Mouse (Mus musculus): Measurements from ENCODE around the gene Pir.

Pir gene

DNA sequence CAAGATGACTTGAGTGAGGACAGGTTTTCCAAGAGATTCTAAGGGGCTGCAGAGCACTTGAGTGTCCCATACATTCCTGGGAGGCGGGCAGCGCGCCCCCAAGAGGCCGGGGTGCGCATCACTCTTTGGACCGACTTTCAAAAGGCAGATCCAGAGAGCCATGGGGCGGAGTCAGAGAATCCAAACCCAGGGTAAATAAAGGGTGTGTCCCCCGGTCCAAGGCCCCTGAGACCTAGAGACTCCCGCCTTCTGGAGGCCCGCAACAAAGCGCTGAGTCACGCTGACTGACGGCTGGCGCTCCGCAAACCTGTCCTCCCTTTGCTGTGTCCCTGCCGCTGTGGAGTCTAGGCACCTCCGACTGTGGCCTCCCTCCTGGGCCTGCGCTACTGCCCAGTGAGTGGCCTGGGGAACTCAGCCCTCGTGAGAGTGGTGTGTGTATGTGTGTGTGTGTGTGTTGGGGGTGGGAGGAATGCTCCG, at the start of gene Pir:
Pir (plus strand) TSS at position 87 of the 477 bp plus-strand sequence.
- peak; percentile 5 for DNase-seq (ENCODE audit: low read depth, low spot score)
- Histone ChIP-seq H3K27me3 (ENCODE audit: control insufficient read depth, insufficient read depth, low read length, poor library complexity, severe bottlenecking) (no peaks in the 10 kb centered on the region), H3K36me3 (ENCODE audit: control insufficient read depth, insufficient read depth, low read length, poor library complexity, severe bottlenecking) (no peaks in the 10 kb centered on the region)

DNA sequence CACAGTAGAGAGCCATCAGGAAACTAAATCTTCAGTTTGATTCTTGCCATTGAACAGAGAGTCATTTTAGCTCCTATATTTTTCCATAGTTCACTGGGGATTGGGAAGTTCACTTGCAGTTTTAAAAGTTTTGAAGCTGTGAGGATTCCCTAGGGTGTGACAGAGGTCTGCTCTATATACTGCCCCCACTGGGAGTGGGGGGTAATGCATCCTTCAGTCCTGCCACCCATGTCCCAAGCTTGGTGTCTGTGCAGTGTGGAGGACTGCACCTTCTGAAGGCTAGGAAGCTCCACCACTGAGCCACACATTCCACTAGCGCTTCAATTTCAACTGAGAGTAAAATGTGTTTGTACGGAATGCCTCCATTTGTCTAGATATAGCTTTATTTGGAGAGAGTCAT, 47.2 kb upstream of the Pir start:
- Histone ChIP-seq H3K27me3 (ENCODE audit: control insufficient read depth, insufficient read depth, low read length, poor library complexity, severe bottlenecking) (no peaks in the 10 kb centered on the region), H3K36me3 (ENCODE audit: control insufficient read depth, insufficient read depth, low read length, poor library complexity, severe bottlenecking) (no peaks in the 10 kb centered on the region)
- DNase-seq (ENCODE audit: low read depth, low spot score): peak; percentile 57

DNA sequence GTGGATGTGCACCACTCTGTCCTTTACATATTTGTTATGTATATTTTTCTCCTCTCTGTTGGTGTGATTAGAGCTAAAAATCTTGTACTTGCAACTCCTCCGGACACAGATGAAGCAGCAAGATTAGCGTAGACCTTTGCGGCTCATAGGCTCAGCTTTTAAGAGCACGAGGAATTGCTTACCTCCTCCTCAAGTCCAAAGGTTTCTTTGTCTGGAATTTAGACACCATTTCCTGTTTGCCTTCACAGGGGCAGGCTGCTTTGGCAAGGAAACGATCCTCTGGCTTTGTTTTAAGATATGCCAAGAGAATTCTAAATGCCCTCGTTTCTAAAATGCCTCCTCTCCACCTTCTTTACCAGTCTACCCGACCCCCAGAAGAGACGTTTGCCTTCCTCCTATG, 35.8 kb upstream of the Pir start:
- Histone ChIP-seq H3K27me3 (ENCODE audit: control insufficient read depth, insufficient read depth, low read length, poor library complexity, severe bottlenecking) (no peaks in the 10 kb centered on the region), H3K36me3 (ENCODE audit: control insufficient read depth, insufficient read depth, low read length, poor library complexity, severe bottlenecking) (no peaks in the 10 kb centered on the region)
- no peak for DNase-seq (ENCODE audit: low read depth, low spot score)

DNA sequence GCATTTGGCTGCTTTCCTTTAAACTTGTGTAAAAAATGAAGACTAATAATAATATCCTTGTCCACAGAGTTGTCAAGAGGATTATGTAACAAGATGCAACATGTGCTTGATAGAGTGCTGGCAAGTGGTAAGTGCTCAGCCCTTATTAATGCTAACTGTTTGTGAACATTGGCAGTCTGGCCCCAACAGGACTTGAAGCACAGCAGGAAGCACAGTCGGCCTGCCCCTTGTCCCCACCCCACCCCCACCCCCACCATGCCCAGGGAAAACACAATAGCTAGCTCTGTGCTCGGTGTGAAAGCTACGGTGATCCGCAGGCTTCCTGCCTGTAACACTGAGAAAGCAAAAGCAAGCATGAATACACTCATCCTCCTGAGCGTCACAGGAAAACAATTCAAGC, 23.5 kb upstream of the Pir start:
- no peaks in the 10 kb centered on the region for H3K36me3 ChIP-seq (ENCODE audit: control insufficient read depth, insufficient read depth, low read length, poor library complexity, severe bottlenecking)
- no peak for DNase-seq (ENCODE audit: low read depth, low spot score)
- H3K27me3 ChIP-seq (ENCODE audit: control insufficient read depth, insufficient read depth, low read length, poor library complexity, severe bottlenecking): no peaks in the 10 kb centered on the region

DNA sequence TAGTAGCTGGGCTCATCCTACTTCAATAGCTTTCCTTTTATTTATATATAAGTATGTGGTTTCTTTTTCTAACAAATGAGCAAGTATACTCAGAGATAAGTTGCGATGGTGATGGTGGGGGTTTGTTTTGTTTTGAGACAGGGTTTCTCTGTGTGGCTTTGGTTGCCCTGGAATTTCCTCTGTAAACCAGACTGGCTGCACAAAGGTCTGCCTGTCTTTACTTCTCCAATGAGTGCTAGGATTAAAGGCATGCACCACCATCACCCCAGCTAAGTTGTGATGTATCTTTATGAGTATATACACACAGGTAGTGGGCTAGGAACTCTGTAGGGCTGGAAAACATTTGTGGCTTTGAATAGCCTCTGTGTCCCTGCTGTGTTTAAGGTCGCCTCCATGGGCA, 22.4 kb upstream of the Pir start:
- no peaks in the 10 kb centered on the region for H3K36me3 ChIP-seq (ENCODE audit: control insufficient read depth, insufficient read depth, low read length, poor library complexity, severe bottlenecking)
- H3K27me3 ChIP-seq (ENCODE audit: control insufficient read depth, insufficient read depth, low read length, poor library complexity, severe bottlenecking): no peaks in the 10 kb centered on the region
- DNase-seq (ENCODE audit: low read depth, low spot score): no peak

DNA sequence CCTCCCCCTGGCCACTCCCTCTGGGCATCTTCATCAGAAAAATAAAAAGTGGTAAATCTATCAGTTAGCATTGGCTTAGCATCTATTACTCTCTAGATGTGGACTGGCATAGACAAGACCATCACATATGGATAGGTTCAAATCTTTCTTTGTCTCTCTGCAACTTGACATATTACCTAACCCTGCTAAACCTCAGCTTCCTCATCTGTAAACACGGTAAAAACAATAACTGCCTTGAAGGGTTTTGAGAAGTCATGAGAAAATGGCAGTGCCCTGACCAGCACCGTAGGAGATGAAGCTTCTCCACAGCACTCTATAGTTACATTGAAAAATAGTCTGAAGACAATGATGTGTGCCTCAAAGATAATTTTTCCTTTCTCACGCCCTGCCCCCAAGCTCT, 12.6 kb upstream of the Pir start:
- H3K27me3 ChIP-seq (ENCODE audit: control insufficient read depth, insufficient read depth, low read length, poor library complexity, severe bottlenecking): no peaks in the 10 kb centered on the region
- no peak for DNase-seq (ENCODE audit: low read depth, low spot score)
- no peaks in the 10 kb centered on the region for H3K36me3 ChIP-seq (ENCODE audit: control insufficient read depth, insufficient read depth, low read length, poor library complexity, severe bottlenecking)

DNA sequence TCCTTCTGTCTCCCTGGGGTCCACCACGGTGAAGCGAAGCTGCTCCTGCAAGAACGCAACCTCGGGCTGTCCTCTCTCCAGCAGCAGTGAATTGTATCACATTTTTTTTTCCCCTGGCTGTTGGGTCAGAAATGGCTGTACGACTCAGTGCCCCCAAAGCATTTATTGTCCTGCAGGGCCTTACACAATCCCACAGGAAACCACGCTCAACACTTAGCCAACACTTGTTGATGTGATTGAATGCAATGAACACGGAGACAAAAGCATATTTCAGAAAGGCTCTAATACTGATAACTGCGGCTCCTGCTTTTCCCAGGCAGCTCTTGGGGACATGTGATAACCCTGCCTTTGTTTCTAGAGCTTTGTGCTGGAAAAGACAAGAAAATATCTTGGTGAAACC, 11.1 kb upstream of the Pir start, which contains the start of gene Bmx:
Bmx (minus strand) TSS at position 137 of the 400 bp plus-strand sequence.
- H3K27me3 ChIP-seq (ENCODE audit: control insufficient read depth, insufficient read depth, low read length, poor library complexity, severe bottlenecking): no peaks in the 10 kb centered on the region
- no peak for DNase-seq (ENCODE audit: low read depth, low spot score)
- no peaks in the 10 kb centered on the region for H3K36me3 ChIP-seq (ENCODE audit: control insufficient read depth, insufficient read depth, low read length, poor library complexity, severe bottlenecking)

DNA sequence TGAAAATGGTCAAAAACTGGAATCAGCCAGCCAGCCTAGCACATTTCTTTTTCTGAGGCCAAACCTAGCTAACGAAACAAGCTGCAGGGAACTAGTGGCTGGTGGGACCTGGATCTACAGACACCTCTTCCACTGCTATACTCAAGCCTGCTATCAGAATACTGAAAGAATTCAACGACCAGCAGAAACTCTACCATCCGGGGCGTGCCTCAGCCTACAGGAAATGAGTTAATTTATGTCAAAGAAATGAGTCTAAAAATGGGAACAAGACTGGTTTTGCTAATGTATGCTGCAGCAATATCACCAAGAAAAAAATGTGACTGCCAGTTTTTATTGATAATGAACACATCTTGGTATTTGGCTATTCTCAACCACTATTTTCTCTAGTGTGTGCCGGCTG, 10.5 kb upstream of the Pir start:
- Histone ChIP-seq H3K27me3 (ENCODE audit: control insufficient read depth, insufficient read depth, low read length, poor library complexity, severe bottlenecking) (no peaks in the 10 kb centered on the region), H3K36me3 (ENCODE audit: control insufficient read depth, insufficient read depth, low read length, poor library complexity, severe bottlenecking) (no peaks in the 10 kb centered on the region)
- peak; percentile 18 for DNase-seq (ENCODE audit: low read depth, low spot score)

DNA sequence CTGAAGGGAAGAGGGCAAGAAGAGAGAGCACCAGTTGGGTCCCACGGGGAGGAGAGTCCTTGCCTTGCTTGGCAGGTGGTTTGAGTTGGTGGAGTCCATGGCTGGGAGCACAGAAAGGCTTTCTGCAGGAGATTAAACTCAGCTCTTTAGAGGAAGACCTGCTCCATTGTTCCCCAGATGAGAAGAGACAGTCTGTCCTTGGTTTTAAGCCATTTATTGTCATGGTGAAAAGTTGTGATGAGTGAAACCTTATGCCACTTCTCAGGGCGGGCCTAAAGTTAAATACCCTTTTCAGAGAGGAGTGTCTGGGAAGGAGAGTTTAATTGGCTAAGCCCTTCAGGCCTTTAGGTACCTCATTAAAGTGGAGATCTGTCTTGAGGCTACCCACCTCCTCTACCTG, 6.9 kb upstream of the Pir start:
- no peak for DNase-seq (ENCODE audit: low read depth, low spot score)
- Histone ChIP-seq H3K27me3 (ENCODE audit: control insufficient read depth, insufficient read depth, low read length, poor library complexity, severe bottlenecking) (no peaks in the 10 kb centered on the region), H3K36me3 (ENCODE audit: control insufficient read depth, insufficient read depth, low read length, poor library complexity, severe bottlenecking) (no peaks in the 10 kb centered on the region)

DNA sequence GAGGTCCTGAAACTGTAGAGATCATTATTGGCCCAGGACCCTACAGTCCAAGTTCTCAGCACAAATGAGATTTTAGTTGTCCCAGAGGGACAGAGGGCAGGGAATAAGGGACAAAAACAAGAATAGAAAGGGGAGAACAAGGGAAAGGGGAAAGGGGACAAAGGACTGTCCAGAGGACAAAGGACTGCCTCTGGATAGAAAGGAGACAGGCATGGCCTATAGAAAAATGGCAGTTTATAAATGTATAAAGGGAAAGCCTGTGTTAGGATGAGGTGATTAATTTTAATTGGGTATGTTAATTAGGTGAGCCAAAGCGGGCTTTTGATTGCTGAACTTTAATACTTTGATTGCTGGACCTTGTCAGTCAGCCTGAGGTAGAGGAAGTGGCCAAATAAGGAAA, 4.3 kb upstream of the Pir start:
- Histone ChIP-seq H3K36me3 (ENCODE audit: control insufficient read depth, insufficient read depth, low read length, poor library complexity, severe bottlenecking) (no peaks in the 10 kb centered on the region), H3K27me3 (ENCODE audit: control insufficient read depth, insufficient read depth, low read length, poor library complexity, severe bottlenecking) (no peaks in the 10 kb centered on the region)
- peak; percentile 25 for DNase-seq (ENCODE audit: low read depth, low spot score)

DNA sequence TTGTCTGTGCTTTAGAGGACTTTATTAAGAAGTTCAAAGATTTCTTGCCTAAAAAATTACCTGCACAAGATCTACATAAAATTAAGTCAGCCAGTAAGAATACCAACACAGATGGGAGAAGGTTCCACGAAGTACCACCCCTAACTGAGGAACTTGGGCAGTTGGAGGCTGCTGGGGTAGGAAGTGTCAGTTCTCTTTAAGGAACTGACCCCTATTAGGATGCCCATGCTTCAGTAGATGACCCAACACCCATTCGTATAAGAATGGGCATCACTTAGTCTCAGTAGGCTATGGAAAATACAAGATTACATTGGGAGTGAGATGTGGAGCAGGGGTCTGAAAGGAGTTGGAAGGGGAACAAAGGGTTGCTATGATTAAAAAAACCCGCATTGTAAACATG, 1.4 kb downstream of the Pir start:
- no peaks in the 10 kb centered on the region for H3K36me3 ChIP-seq (ENCODE audit: control insufficient read depth, insufficient read depth, low read length, poor library complexity, severe bottlenecking)
- H3K27me3 ChIP-seq (ENCODE audit: control insufficient read depth, insufficient read depth, low read length, poor library complexity, severe bottlenecking): no peaks in the 10 kb centered on the region
- DNase-seq (ENCODE audit: low read depth, low spot score): no peak

DNA sequence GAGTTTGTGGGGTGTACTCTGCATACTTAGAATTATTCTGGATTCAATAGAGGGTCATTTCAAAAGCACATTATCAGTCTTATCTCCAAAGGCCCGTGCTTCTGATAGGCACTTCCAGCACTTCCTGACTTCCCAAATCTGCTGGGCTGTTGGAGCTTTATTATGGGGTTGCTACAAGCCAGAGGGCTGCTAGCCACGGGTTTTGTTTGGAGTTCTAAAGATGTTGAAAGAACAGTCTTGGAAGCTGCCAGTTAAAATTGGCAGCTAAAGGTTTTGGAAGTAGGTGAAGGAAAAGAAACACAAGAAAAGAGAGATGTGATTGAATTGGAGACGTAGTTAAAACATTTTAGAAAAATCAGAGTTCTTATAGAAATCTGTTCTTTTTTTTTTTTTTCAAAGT, 6.4 kb downstream of the Pir start:
- Histone ChIP-seq H3K36me3 (ENCODE audit: control insufficient read depth, insufficient read depth, low read length, poor library complexity, severe bottlenecking) (no peaks in the 10 kb centered on the region), H3K27me3 (ENCODE audit: control insufficient read depth, insufficient read depth, low read length, poor library complexity, severe bottlenecking) (no peaks in the 10 kb centered on the region)
- DNase-seq (ENCODE audit: low read depth, low spot score): no peak

DNA sequence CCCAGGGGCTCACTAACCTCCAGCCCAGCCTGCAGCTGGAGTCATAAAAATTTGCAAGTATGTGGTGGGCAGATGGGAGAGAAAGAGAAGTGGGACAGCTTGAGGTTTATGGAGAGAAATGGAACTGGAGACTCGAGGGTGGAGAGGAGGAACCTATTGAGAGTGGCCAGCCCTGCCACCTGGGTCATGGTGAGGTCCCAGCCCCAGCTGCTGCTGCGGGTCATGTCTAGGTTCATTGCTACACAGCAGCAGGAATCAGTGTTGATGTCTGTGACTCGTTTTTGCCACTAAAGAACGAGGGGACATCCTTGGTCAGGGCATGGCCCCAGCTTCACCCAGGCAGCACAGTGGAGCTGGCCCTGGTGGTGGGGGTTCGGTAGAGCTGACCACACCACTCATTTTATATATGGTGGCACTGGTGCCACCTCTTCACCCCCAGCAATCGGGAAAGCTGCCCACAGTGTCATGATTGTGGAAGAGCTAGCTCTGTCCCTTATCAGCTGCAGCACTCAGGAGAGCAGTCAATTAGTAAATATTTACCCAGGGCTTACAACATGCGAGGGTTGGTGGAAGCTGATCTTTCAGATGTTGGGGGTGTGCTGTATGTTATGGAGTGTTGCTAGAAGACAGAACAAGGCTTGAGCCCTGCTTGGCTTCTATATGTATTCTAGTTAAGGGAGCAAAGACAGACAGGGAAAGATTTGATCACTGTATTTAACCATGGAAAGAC, 11.9 kb downstream of the Pir start:
- no peaks in the 10 kb centered on the region for H3K27me3 ChIP-seq (ENCODE audit: control insufficient read depth, insufficient read depth, low read length, poor library complexity, severe bottlenecking)
- no peak for DNase-seq (ENCODE audit: low read depth, low spot score)
- no peaks in the 10 kb centered on the region for H3K36me3 ChIP-seq (ENCODE audit: control insufficient read depth, insufficient read depth, low read length, poor library complexity, severe bottlenecking)

DNA sequence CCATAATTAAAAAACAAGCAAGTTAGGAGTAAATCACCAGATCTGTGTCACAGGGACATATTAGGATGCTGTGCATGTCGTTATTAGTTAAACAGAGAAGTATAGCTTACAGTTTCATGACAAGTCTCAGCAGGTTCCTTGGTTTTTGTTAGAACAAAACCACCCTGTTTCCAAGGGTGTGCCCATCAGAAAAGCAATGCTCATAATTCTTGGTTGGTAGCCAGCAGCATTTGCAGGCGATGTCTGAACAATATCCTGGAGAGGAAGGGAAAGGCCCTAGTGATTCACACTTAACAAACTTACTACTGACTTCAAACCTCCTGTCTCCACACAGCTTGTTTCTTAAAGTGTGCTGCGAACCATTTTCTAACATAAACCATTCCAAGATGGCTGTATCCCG, 14.6 kb downstream of the Pir start:
- DNase-seq (ENCODE audit: low read depth, low spot score): no peak
- Histone ChIP-seq H3K36me3 (ENCODE audit: control insufficient read depth, insufficient read depth, low read length, poor library complexity, severe bottlenecking) (no peaks in the 10 kb centered on the region), H3K27me3 (ENCODE audit: control insufficient read depth, insufficient read depth, low read length, poor library complexity, severe bottlenecking) (no peaks in the 10 kb centered on the region)

DNA sequence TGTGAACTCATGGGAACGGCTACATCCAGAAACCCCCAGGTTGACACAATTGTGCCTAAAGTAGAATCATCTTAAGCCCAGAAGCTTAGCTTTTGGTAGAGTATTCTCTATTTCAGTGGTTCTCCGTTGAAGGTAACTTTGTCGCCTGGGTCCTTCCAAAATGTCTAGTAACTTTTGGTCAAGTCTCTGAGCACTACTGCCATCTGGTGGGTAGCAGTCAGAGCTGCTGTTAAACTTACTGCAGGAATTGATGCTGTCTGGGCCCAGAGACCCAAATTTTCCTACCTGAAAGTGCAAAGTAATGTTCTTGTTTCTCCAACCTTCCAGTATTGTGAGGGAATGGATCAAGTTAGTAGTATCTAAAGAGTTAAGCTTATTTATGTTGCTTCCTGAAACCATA, 17.9 kb downstream of the Pir start:
- Histone ChIP-seq H3K27me3 (ENCODE audit: control insufficient read depth, insufficient read depth, low read length, poor library complexity, severe bottlenecking) (no peaks in the 10 kb centered on the region), H3K36me3 (ENCODE audit: control insufficient read depth, insufficient read depth, low read length, poor library complexity, severe bottlenecking) (no peaks in the 10 kb centered on the region)
- DNase-seq (ENCODE audit: low read depth, low spot score): peak; percentile 69

DNA sequence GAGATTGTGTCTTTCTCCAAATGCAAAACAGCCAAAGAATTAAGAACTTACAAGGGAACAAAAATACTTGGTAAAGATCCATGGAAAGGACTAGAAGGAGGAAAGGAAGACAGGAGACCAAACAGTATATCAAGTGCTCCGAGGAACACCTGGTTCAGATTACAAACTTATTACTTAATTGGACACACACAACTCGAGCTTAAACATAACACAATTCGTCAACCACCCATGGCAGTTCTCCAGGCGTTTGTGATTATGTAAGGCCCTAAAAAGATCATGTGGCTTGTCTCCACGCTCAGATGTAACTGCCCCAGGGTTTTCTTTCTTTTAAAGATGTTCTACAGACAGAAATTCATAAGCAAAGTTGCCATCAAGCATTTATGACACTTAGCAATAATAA, 22.0 kb downstream of the Pir start:
- H3K36me3 ChIP-seq (ENCODE audit: control insufficient read depth, insufficient read depth, low read length, poor library complexity, severe bottlenecking): no peaks in the 10 kb centered on the region
- H3K27me3 ChIP-seq (ENCODE audit: control insufficient read depth, insufficient read depth, low read length, poor library complexity, severe bottlenecking): no peaks in the 10 kb centered on the region
- DNase-seq (ENCODE audit: low read depth, low spot score): no peak

Measured in splenic B cell, adult 2 months (primary cell).